Comparison of ENCODE assay signal across 8 mouse cellular contexts in the genomic region with DNA sequence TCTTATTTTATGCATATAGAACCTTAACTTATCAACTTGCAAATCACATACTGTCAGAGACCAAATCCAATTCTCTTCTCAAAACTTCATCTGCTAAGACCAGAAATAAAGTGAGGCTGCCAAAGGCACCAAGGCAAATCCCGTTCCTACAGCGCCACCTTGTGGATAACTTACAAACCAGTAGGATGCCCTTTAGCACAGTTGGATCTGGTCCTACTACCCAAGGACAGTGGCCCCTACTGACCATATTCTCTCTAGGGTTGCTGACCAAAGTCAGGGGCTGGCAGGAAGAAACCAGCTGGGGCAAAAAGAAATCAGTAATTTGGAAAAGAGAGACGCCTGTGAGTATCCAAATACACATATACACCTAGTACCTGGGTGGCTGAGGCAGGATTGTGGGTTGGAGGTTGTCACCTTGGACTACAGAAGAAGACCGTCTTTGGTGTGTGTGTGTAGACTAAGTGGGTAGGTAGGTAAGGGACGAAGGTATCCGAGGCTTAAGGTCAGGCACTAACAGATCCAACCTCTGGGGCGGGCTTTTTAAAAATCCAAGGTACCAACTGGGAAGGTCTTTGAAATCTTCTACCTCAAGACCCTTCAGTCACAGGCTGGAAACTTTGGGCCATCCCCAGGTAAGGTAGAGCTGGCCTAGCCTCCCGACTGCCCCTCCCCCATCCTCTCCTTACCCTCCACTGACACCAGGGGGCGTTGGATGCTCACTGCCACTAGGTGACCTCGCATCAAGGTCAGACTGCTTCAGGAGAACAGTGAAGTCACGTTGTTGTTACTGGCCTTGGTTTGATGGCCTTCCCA. TPM values are rescaled to one million over a fixed set of nuclear protein-coding genes. Genes with fewer than 3 reads are reported as not detected.
DNase-seq lines count a peak whose midpoint lies in the region; ATAC-seq lines count a peak whose summit lies in the region.

No protein-coding gene starts in this region.

- H3K4me1 ChIP-seq in midbrain, embryonic 14.5 days (ENCODE audit: control insufficient read depth, insufficient read depth, low read length), result no peaks in the 10 kb centered on the region

- no peak overlapping the region for H3K27ac ChIP-seq in midbrain, embryonic 14.5 days (replicated peaks; ENCODE audit: low read depth, low read length)

- WGBS in midbrain, embryonic 14.5 days, result 62% methylated on average over 11 of the region's 11 CpGs

- intact Hi-C loops in gastrocnemius, postnatal 36 days (cut with DNase I), result no loop called here
- intact Hi-C loops in left cerebral cortex, postnatal 4 days (cut with DNase I), result loop anchor here (2.0 kb wide), 1 partner anchor 529 kb away; no protein-coding TSS in a partner anchor

- H3K9ac ChIP-seq in midbrain, embryonic 14.5 days (replicated peaks; ENCODE audit: low read length), result no peak overlapping the region

- no peaks in the 10 kb centered on the region for H3K9me3 ChIP-seq in midbrain, embryonic 14.5 days (ENCODE audit: control insufficient read depth, low read length)

- no peaks in the 10 kb centered on the region for H3K27me3 ChIP-seq in midbrain, embryonic 14.5 days (ENCODE audit: control insufficient read depth, insufficient read depth, low read length)

- peak; percentile 87 for ATAC-seq in common myeloid progenitor, adult 5-6 weeks (replicated peaks; ENCODE audit: low read depth, poor library complexity, severe bottlenecking)
- peak; percentile 59; the same call in 1 of the 2 replicates for ATAC-seq in midbrain, embryonic 14.5 days (ENCODE audit: low FRiP score, low TSS enrichment)

- H3K36me3 ChIP-seq in midbrain, embryonic 14.5 days (ENCODE audit: control insufficient read depth, insufficient read depth, low read length), result no peaks in the 10 kb centered on the region

- H3K4me3 ChIP-seq in midbrain, embryonic 14.5 days (replicated peaks; ENCODE audit: low read depth, low read length), result no peak overlapping the region

- H3K4me2 ChIP-seq in midbrain, embryonic 14.5 days (ENCODE audit: low read length), result no peak overlapping the region

- DNase-seq in 3134 (ENCODE audit: extremely low read depth, insufficient read length, low spot score) (peak; percentile 30), adipocyte (ENCODE audit: low spot score) (peak; percentile 83)
- DNase-seq in gastrocnemius, postnatal 36 days, result peak; percentile 28 to 29
- peak; percentile 74 for DNase-seq in kidney, adult 11 months
- peak; percentile 62 for DNase-seq in left cerebral cortex, postnatal 4 days
- DNase-seq in midbrain, embryonic 14.5 days, result peak; percentile 92
- DNase-seq in spleen, postnatal 36 days (ENCODE audit: low spot score in 2 of 2), result peak; percentile 27 to 39

RNA-seq across cellular contexts. Expression of a gene that starts 25.9 kb away (rescaled TPM):
- 49.8 and 64.4 TPM in 2 replicates for total RNA-seq in common myeloid progenitor, adult 5-6 weeks (2017)
- 100 to 1,000 TPM; 176 to 189 TPM for total RNA-seq in gastrocnemius, postnatal 36 days (2021)
- 10 to 100 TPM; 16.5 to 18.2 TPM for total RNA-seq in left cerebral cortex, postnatal 4 days (2021)
- 20.8 and 26.5 TPM in 2 replicates for polyA plus RNA-seq in midbrain, embryonic 14.5 days (2014; fragmentation: Nextera tagmentation; extraction: Ambion mirVana)

RNA-seq across cellular contexts. Expression of a gene that starts 57.1 kb away (rescaled TPM):
- total RNA-seq in common myeloid progenitor, adult 5-6 weeks (2017), result 0.23 and 0.24 TPM in 2 replicates
- 10 to 100 TPM; 11.1 to 11.6 TPM for total RNA-seq in gastrocnemius, postnatal 36 days (2021)
- 10 to 100 TPM; 13.1 to 14.4 TPM for total RNA-seq in left cerebral cortex, postnatal 4 days (2021)
- 6.4 and 6.7 TPM in 2 replicates for polyA plus RNA-seq in midbrain, embryonic 14.5 days (2014; fragmentation: Nextera tagmentation; extraction: Ambion mirVana)

Comparison
In these comparisons a context has a peak if more than half of its experiments do, and no peak if none do; other contexts are left out.
1. DNase-seq: peak in every context shown above with its lines; median percentile 92 in midbrain, embryonic 14.5 days; 83 in adipocyte; 74 in kidney, adult 11 months; 62 in left cerebral cortex, postnatal 4 days; 33 in spleen, postnatal 36 days; 30 in 3134; 28 in gastrocnemius, postnatal 36 days.